Mouse (Mus musculus): ENCODE results near the gene Slc27a3.

Slc27a3 gene

DNA sequence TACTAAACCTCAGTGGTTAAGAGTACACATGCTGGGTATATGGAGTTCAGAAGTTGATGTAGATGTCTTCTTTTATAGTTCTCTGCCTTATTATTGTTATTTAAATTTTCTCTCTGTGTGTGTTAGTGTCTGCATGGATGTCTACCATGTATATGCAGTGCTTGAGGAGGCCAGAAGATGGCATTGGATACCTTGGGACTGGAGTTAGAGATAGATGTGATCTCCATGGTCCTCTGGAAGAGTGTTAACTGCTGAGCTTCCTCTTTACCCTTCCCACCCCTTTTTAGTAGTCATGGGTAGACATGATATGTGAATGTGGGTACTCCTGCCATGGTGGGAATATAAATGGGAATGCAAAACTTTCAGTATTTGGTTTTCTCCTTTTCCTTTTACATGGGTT lies 54.2 kb downstream of the Slc27a3 start:
- no peak for DNase-seq
